Mouse (Mus musculus): ENCODE data around the gene Npepps.
"Not testable (repeated sequence)": the region's sequence is repeated elsewhere in the genome, so short reads cannot be mapped to it uniquely, and the experiment has no call there.

Gene Npepps

GRCm38 (mm10) chr11:97292731-97293130, 12.3 kb upstream of the Npepps start:
- DNase-seq (ENCODE audit: low spot score in 2 of 2), result no peak

GRCm38 (mm10) chr11:97289276-97290230, 9.1 kb upstream of the Npepps start:
- no peak for DNase-seq (ENCODE audit: low spot score in 2 of 2)

- DNase-seq (ENCODE audit: low spot score in 2 of 2), result no peak
These were observed 7.2 kb upstream of the Npepps start for GRCm38 (mm10) chr11:97287643-97288042.

- DNase-seq (ENCODE audit: low spot score in 2 of 2), result no peak
These were observed 6.5 kb upstream of the Npepps start for GRCm38 (mm10) chr11:97286973-97287372.

- DNase-seq (ENCODE audit: low spot score in 2 of 2), result no peak
These were observed 5.7 kb upstream of the Npepps start for GRCm38 (mm10) chr11:97285852-97286775.

- no peak for DNase-seq (ENCODE audit: low spot score in 2 of 2)
These were observed 4.4 kb upstream of the Npepps start for GRCm38 (mm10) chr11:97284854-97285253.

- no peak for DNase-seq (ENCODE audit: low spot score in 2 of 2)
These were observed 1.7 kb upstream of the Npepps start for GRCm38 (mm10) chr11:97282179-97282578.

GRCm38 (mm10) chr11:97279405-97280215, 828 bp downstream of the Npepps start:
- DNase-seq (ENCODE audit: low spot score in 2 of 2), result peak; percentile 27 to 61

GRCm38 (mm10) chr11:97279040-97279404, 1.4 kb downstream of the Npepps start:
- no peak for DNase-seq (ENCODE audit: low spot score in 2 of 2)

- no peak for DNase-seq (ENCODE audit: low spot score in 2 of 2)
These were observed 2.0 kb downstream of the Npepps start for GRCm38 (mm10) chr11:97278456-97278855.

- no peak for DNase-seq (ENCODE audit: low spot score in 2 of 2)
These were observed 3.3 kb downstream of the Npepps start for GRCm38 (mm10) chr11:97277166-97277565.

GRCm38 (mm10) chr11:97276019-97276418, 4.4 kb downstream of the Npepps start:
- DNase-seq (ENCODE audit: low spot score in 2 of 2), result no peak

- DNase-seq (ENCODE audit: low spot score in 2 of 2), result no peak
These were observed 5.1 kb downstream of the Npepps start for GRCm38 (mm10) chr11:97275349-97275748.

- not testable (repeated sequence) for DNase-seq (ENCODE audit: low spot score in 2 of 2)
These were observed 5.5 kb downstream of the Npepps start for GRCm38 (mm10) chr11:97274947-97275346.

- DNase-seq (ENCODE audit: low spot score in 2 of 2), result no peak
These were observed 6.8 kb downstream of the Npepps start for GRCm38 (mm10) chr11:97273613-97274012.

- no peak for DNase-seq (ENCODE audit: low spot score in 2 of 2)
These were observed 7.6 kb downstream of the Npepps start for GRCm38 (mm10) chr11:97272835-97273234.

- not testable (repeated sequence) for DNase-seq (ENCODE audit: low spot score in 2 of 2)
These were observed 10.4 kb downstream of the Npepps start for GRCm38 (mm10) chr11:97270004-97270403.

- not testable (repeated sequence) for DNase-seq (ENCODE audit: low spot score in 2 of 2)
These were observed 13.9 kb downstream of the Npepps start for GRCm38 (mm10) chr11:97266544-97266943.

GRCm38 (mm10) chr11:97249649-97250048, 30.8 kb downstream of the Npepps start:
- DNase-seq (ENCODE audit: low spot score in 2 of 2), result not testable (repeated sequence)

- no peak for DNase-seq (ENCODE audit: low spot score in 2 of 2)
These were observed 33.8 kb downstream of the Npepps start for GRCm38 (mm10) chr11:97246510-97247159.

- no peak for DNase-seq (ENCODE audit: low spot score in 2 of 2)
These were observed 39.1 kb downstream of the Npepps start for GRCm38 (mm10) chr11:97241321-97241720.

All from cerebellum, postnatal 4 days (tissue).